Mouse (Mus musculus): ENCODE results near the gene Col6a6.

- no peak for TF ChIP-seq CTCF (IDR thresholded peaks at IDR 0.05; ENCODE audit: extremely low read depth, insufficient read depth, insufficient read length, insufficient replicate concordance)
- no peak for TF ChIP-seq POLR2A (IDR thresholded peaks at IDR 0.05; ENCODE audit: low read depth, low read length)
Measured at GRCm38 (mm10) chr9:105734651-105735050, 93.3 kb downstream of the Col6a6 start.
